In genomic region chr17:36836874-36837647, GRCm38 (mm10) we compare ENCODE assay signal across 8 mouse cellular contexts. TPM values are rescaled to one million over a fixed set of nuclear protein-coding genes. Genes with fewer than 3 reads are reported as not detected.
DNase-seq lines count a peak whose midpoint lies in the region; ATAC-seq and TF ChIP-seq lines count a peak whose summit lies in the region.

Trim26 (plus strand) TSS chr17:36837134.

- peaks cover 3% of the 10 kb centered on the region for H3K79me2 ChIP-seq in CH12.LX (replicated peaks; ENCODE audit: control insufficient read depth, extremely low read depth, insufficient read depth, poor library complexity, severe bottlenecking)

- H3K9me3 ChIP-seq in CH12.LX (replicated peaks; ENCODE audit: low read length), result no peaks in the 10 kb centered on the region
- H3K9me3 ChIP-seq in forebrain, embryonic 11.5 days (ENCODE audit: control insufficient read depth, low read length), result no peaks in the 10 kb centered on the region
- H3K9me3 ChIP-seq in heart, embryonic 16.5 days (replicated peaks; ENCODE audit: control insufficient read depth, low read length), result no peaks in the 10 kb centered on the region
- no peaks in the 10 kb centered on the region for H3K9me3 ChIP-seq in liver, embryonic 15.5 days (replicated peaks)
- no peaks in the 10 kb centered on the region for H3K9me3 ChIP-seq in neural tube, embryonic 12.5 days

- peak; percentile 98 for ATAC-seq in forebrain, embryonic 11.5 days (replicated peaks; ENCODE audit: low FRiP score)
- ATAC-seq in heart, embryonic 16.5 days (replicated peaks; ENCODE audit: extremely low read depth, insufficient read depth, low FRiP score), result peak; percentile 99
- peak; percentile 98 for ATAC-seq in liver, embryonic 15.5 days (ENCODE audit: insufficient read depth)
- ATAC-seq in neural tube, embryonic 12.5 days (ENCODE audit: low FRiP score, low read depth), result peak; percentile 99

- no peak for TF ChIP-seq EP300 in CH12.LX (IDR thresholded peaks at IDR 0.05; ENCODE audit: low read length)

- no peak for TF ChIP-seq RAD21 in CH12.LX (IDR thresholded peaks at IDR 0.05; ENCODE audit: low read depth, low read length)

- peak within 1 kb of the TSS; percentile 82 for H3K4me2 ChIP-seq in CH12.LX (ENCODE audit: insufficient read depth, low read depth, poor library complexity, severe bottlenecking)
- peak within 1 kb of the TSS; percentile 74 for H3K4me2 ChIP-seq in forebrain, embryonic 11.5 days (ENCODE audit: low read depth, low read length, severe bottlenecking)
- H3K4me2 ChIP-seq in heart, embryonic 16.5 days (ENCODE audit: low read depth, low read length), result peak within 1 kb of the TSS; percentile 84
- H3K4me2 ChIP-seq in liver, embryonic 15.5 days, result peak within 1 kb of the TSS; percentile 89
- peak within 1 kb of the TSS; percentile 59 for H3K4me2 ChIP-seq in neural tube, embryonic 12.5 days (replicated peaks)

- H3K4me3 ChIP-seq in CH12.LX (replicated peaks in 1 of 3; ENCODE audit: low read depth in 2 of 3, low read length in 2 of 3, poor library complexity in 1 of 3), result peak within 1 kb of the TSS; percentile 68 to 77 (median 75)
- peak within 1 kb of the TSS; percentile 72 for H3K4me3 ChIP-seq in forebrain, embryonic 11.5 days (ENCODE audit: low read depth, low read length)
- H3K4me3 ChIP-seq in heart, embryonic 16.5 days (ENCODE audit: low read length), result peak within 1 kb of the TSS; percentile 79
- H3K4me3 ChIP-seq in liver, embryonic 15.5 days (replicated peaks), result peak within 1 kb of the TSS; percentile 79
- H3K4me3 ChIP-seq in neural tube, embryonic 12.5 days, result peak within 1 kb of the TSS; percentile 74

- DNase-seq in CH12.LX (ENCODE audit: extremely low read depth), result peak; percentile 98
- DNase-seq in c-Kit-positive CD71-positive TER-119-negative erythroid progenitor cells, embryonic 14.5 days (ENCODE audit: low read depth), result peak; percentile 98
- peak; percentile 96 for DNase-seq in forebrain, embryonic 11.5 days (ENCODE audit: low spot score)
- DNase-seq in kidney, postnatal 36 days, result peak; percentile 97 to 99
- peak; percentile 95 for DNase-seq in telencephalon, adult 2 months (ENCODE audit: low read depth, low spot score)

- peaks cover 3 to 18% of the 10 kb centered on the region in 2 experiments for H3K36me3 ChIP-seq in CH12.LX (replicated peaks in 1 of 2; ENCODE audit: control insufficient read depth in 1 of 2, insufficient read depth in 1 of 2, low read length in 1 of 2)
- no peaks in the 10 kb centered on the region for H3K36me3 ChIP-seq in forebrain, embryonic 11.5 days (ENCODE audit: control insufficient read depth, insufficient read depth, low read length)
- no peaks in the 10 kb centered on the region; the same call in 1 of the 2 replicates for H3K36me3 ChIP-seq in heart, embryonic 16.5 days (ENCODE audit: control insufficient read depth, insufficient read depth)
- H3K36me3 ChIP-seq in liver, embryonic 15.5 days (replicated peaks), result no peaks in the 10 kb centered on the region
- H3K36me3 ChIP-seq in neural tube, embryonic 12.5 days, result no peaks in the 10 kb centered on the region

- H3K9ac ChIP-seq in CH12.LX (ENCODE audit: insufficient read depth, low read depth), result peak within 1 kb of the TSS; percentile 83
- H3K9ac ChIP-seq in forebrain, embryonic 11.5 days (ENCODE audit: low read length), result peak within 1 kb of the TSS; percentile 87
- H3K9ac ChIP-seq in heart, embryonic 16.5 days (ENCODE audit: low read length), result peak within 1 kb of the TSS; percentile 91
- H3K9ac ChIP-seq in liver, embryonic 15.5 days, result peak within 1 kb of the TSS; percentile 78
- peak within 1 kb of the TSS; percentile 79 for H3K9ac ChIP-seq in neural tube, embryonic 12.5 days

- TF ChIP-seq CTCF in CH12.LX (conservative IDR thresholded peaks at IDR 0.05 in 1 of 2, IDR thresholded peaks at IDR 0.05 in 1 of 2; ENCODE audit: low read depth in 2 of 2, low read length in 2 of 2), result no peak

- peak; percentile 77 for TF ChIP-seq POLR2A in CH12.LX (IDR thresholded peaks at IDR 0.05; ENCODE audit: low read depth, low read length)

- dilution Hi-C loops in CH12.LX (cut with MboI; ENCODE audit: extremely low pct_ligation_motif_present, extremely low pct_unique_long_range_greater_than_20kb, low sequenced_read_pairs), result no loop called here

- in situ Hi-C loops in CH12.LX (cut with MboI; ENCODE audit: low pct_ligation_motif_present, low pct_unique_long_range_greater_than_20kb, low sequenced_read_pairs), result no loop called here

- H3K27me3 ChIP-seq in CH12.LX (replicated peaks), result peaks cover 9% of the 10 kb centered on the region
- no peaks in the 10 kb centered on the region for H3K27me3 ChIP-seq in forebrain, embryonic 11.5 days (ENCODE audit: control insufficient read depth, insufficient read depth, low read length)
- H3K27me3 ChIP-seq in heart, embryonic 16.5 days (ENCODE audit: control insufficient read depth, insufficient read depth, low read length), result no peaks in the 10 kb centered on the region
- peaks cover 17% of the 10 kb centered on the region for H3K27me3 ChIP-seq in liver, embryonic 15.5 days
- H3K27me3 ChIP-seq in neural tube, embryonic 12.5 days (replicated peaks), result no peaks in the 10 kb centered on the region

- peak within 1 kb of the TSS; percentile 42 for H3K27ac ChIP-seq in CH12.LX (ENCODE audit: insufficient read depth, low read depth)
- peak within 1 kb of the TSS; percentile 88 for H3K27ac ChIP-seq in forebrain, embryonic 11.5 days (ENCODE audit: low read depth, low read length)
- peak within 1 kb of the TSS; percentile 95 for H3K27ac ChIP-seq in heart, embryonic 16.5 days (ENCODE audit: low read length)
- H3K27ac ChIP-seq in liver, embryonic 15.5 days (replicated peaks), result peak within 1 kb of the TSS; percentile 90
- peak within 1 kb of the TSS; percentile 82 for H3K27ac ChIP-seq in neural tube, embryonic 12.5 days

- H3K4me1 ChIP-seq in CH12.LX (ENCODE audit: control insufficient read depth in 1 of 2, insufficient read depth in 2 of 2), result peaks cover 4 to 26% of the 10 kb centered on the region in 2 experiments
- H3K4me1 ChIP-seq in forebrain, embryonic 11.5 days (replicated peaks; ENCODE audit: control insufficient read depth, insufficient read depth, low read length), result no peaks in the 10 kb centered on the region; the same call in 1 of the 2 replicates
- peaks cover 14% of the 10 kb centered on the region for H3K4me1 ChIP-seq in heart, embryonic 16.5 days (ENCODE audit: control insufficient read depth, insufficient read depth, low read length)
- H3K4me1 ChIP-seq in liver, embryonic 15.5 days (replicated peaks), result peaks cover 29% of the 10 kb centered on the region
- H3K4me1 ChIP-seq in neural tube, embryonic 12.5 days, result peaks cover 8% of the 10 kb centered on the region; the same call in 1 of the 2 replicates

- under 1% methylated on average over 58 of the region's 58 CpGs for WGBS in forebrain, embryonic 11.5 days
- under 1% methylated on average over 54 of the region's 58 CpGs for WGBS in heart, embryonic 16.5 days
- WGBS in liver, embryonic 15.5 days (ENCODE audit: insufficient replicate concordance), result under 1% methylated on average over 58 of the region's 58 CpGs
- 1% methylated on average over 56 of the region's 58 CpGs for WGBS in neural tube, embryonic 12.5 days

TF ChIP-seq in CH12.LX, 34 proteins besides CTCF, POLR2A, EP300 and RAD21:
- TF ChIP-seq NELFE (IDR thresholded peaks at IDR 0.05; ENCODE audit: low read depth, low read length) (peak; percentile 63; the same call in 1 of the 2 replicates), CHD2 (IDR thresholded peaks at IDR 0.05; ENCODE audit: low read length) (peak; percentile 98), BHLHE40 (IDR thresholded peaks at IDR 0.05; ENCODE audit: low read depth, low read length) (peak; percentile 87), TCF12 (IDR thresholded peaks at IDR 0.05; ENCODE audit: low read depth, low read length) (peak; percentile 58; the same call in 1 of the 2 replicates), TBP (conservative IDR thresholded peaks at IDR 0.05; ENCODE audit: low read depth, low read length) (no peak), HCFC1 (IDR thresholded peaks at IDR 0.05; ENCODE audit: low read depth, low read length) (peak; percentile 67), UBTF (IDR thresholded peaks at IDR 0.05; ENCODE audit: low read depth, low read length) (peak; percentile 96), MXI1 (IDR thresholded peaks at IDR 0.05; ENCODE audit: low read depth, low read length) (no peak; the same call in 1 of the 2 replicates), NRF1 (IDR thresholded peaks at IDR 0.05; ENCODE audit: low read depth, low read length) (peak; percentile 45; the same call in 1 of the 2 replicates), ELF1 (IDR thresholded peaks at IDR 0.05; ENCODE audit: low read depth, low read length) (peak; percentile 89), ETS1 (conservative IDR thresholded peaks at IDR 0.05; ENCODE audit: low read depth, low read length) (peak; percentile 95), MYC (IDR thresholded peaks at IDR 0.05; ENCODE audit: low read depth, low read length) (peak; percentile 14; the same call in 1 of the 2 replicates), IRF4 (IDR thresholded peaks at IDR 0.05; ENCODE audit: low read depth, low read length) (peak; percentile 76), MAX (IDR thresholded peaks at IDR 0.05; ENCODE audit: low read length) (peak; percentile 68), ZMIZ1 (IDR thresholded peaks at IDR 0.05; ENCODE audit: low read depth, low read length) (0 out of 2 replicates have a peak, but pooled peaks have one; percentile 23), CHD1 (IDR thresholded peaks at IDR 0.05; ENCODE audit: low read depth, low read length) (no peak), PAX5 (IDR thresholded peaks at IDR 0.05; ENCODE audit: low read length) (no peak), KAT2A (IDR thresholded peaks at IDR 0.05; ENCODE audit: insufficient replicate concordance, low read length) (0 out of 2 replicates have a peak, but pooled peaks have one; percentile 19)

RNA-seq across cellular contexts. Expression of gene Trim26, which starts in this region (rescaled TPM):
- total RNA-seq in CH12.LX (2012; rRNA removed) (17.1 and 19.1 TPM in 2 replicates), CH12.LX (2014; rRNA removed) (13.6 and 14.2 TPM in 2 replicates)
- polyA plus RNA-seq in CH12.LX (2012; ENCODE audit: insufficient read length, low read depth), result 67.0 and 67.1 TPM in 2 replicates
- 30.9 and 31.7 TPM in 2 replicates for polyA plus RNA-seq in forebrain, embryonic 11.5 days (2014; fragmentation: Nextera tagmentation; extraction: Ambion mirVana)
- polyA plus RNA-seq in heart, embryonic 16.5 days (2015; fragmentation: Nextera tagmentation; extraction: Ambion mirVana), result 23.5 and 23.7 TPM in 2 replicates
- polyA plus RNA-seq in liver, embryonic 15.5 days (2015; fragmentation: Nextera tagmentation; extraction: Ambion mirVana), result 14.9 and 17.7 TPM in 2 replicates
- polyA plus RNA-seq in neural tube, embryonic 12.5 days (2016; fragmentation: Nextera tagmentation; extraction: Ambion mirVana), result 52.1 and 56.8 TPM in 2 replicates

Comparison
In these comparisons a context has a peak if more than half of its experiments do, and no peak if none do; other contexts are left out.
1. Peak in every context shown above with its lines: DNase-seq, ATAC-seq, H3K4me3 ChIP-seq and H3K27ac ChIP-seq.
2. H3K27ac ChIP-seq: peak in every context shown above with its lines; median percentile 95 in heart, embryonic 16.5 days; 90 in liver, embryonic 15.5 days; 88 in forebrain, embryonic 11.5 days; 82 in neural tube, embryonic 12.5 days; 42 in CH12.LX.